Mouse (Mus musculus): ENCODE measurements around the gene Eme1. TPM values are rescaled to one million over a fixed set of nuclear protein-coding genes. Genes with fewer than 3 reads are reported as not detected.

The Eme1 gene
- polyA plus RNA-seq, 1 experiment from 2014 or later, result 3.5 TPM

DNA sequence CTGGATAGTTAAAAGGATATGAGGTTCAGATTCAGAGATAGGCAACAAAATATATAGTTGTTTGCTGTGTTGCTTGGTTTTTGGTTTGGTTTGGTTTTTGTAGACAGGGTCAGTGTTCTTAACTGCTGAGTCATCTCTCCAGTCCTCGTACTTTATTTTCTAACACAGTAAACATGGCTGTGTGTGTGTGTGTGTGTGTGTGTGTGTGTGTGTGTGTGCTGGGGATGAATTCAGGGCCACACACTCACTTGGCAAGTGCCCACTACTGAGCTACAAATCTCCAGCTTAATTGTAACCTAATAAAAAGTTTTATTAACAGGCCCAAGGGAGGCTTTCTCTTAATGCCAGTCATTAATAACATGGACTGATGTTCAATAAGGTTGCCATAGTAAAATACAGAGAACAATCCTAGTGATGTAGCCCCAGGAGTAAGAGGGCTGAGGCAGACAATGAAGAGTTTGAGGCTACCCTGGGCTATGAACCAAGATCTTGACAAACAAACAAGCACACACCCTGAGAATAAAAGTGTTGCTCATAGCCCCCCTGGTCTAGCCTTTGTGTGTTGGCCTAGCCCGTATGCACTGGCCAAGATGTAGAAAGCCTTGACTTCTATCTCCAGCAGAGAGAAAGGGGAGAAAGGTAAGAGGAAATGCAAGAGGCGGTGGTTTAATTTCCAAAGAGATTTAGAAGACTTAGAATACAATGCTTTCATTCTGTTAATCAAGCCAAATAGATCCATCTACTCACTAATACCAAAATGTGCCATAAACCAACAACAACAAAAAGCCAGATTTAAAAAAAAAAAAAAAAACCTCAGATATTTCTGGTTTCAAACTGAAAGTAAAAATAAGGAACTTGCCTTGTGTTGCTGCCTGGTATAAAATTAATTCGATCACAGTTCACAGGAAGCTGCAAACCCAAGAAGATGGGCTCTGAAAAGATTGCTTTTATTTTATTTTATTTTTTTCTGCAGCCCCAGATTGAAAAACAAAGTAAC, 42.7 kb downstream of the Eme1 start:
- WGBS, result 58% methylated on average over 4 of the region's 4 CpGs
- ATAC-seq, result peak; percentile 85
- H3K4me3 ChIP-seq (ENCODE audit: low read length), result no peak overlapping the region

DNA sequence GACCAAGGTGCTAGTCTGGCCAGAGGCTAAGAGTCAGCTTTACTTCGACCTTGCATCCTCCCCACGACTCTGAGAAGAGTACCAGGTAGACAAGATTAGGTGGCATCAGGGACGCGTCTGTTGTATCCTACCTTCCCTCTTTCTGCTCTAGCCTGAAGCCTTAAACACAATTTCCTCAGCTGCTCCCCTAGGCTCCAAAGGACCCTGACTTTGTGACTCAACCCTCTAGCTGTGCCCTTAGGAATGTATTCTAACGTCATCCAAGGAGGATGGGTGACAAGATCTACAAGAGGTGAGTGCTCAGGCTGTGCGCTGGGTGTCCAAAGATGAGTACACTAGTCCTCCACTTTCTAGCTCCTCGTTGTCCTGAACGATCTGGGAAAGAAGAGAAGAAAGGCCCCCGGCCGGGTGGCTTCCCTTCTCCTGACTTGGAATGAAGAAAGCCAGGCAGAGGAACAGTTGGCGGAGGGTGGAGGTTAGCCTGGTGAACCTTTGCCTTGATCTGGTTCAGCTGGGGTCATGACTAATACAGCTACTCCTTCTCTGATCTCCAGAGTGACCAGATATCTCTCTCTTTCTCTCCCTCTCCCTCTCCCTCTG, 51.3 kb downstream of the Eme1 start:
- no peak overlapping the region for H3K9ac ChIP-seq (ENCODE audit: low read depth, low read length)
- WGBS, result 65% methylated on average over 11 of the region's 11 CpGs
- ATAC-seq, result no peak
- no peaks in the 10 kb centered on the region for H3K27me3 ChIP-seq (replicated peaks; ENCODE audit: control insufficient read depth, insufficient read depth, low read length)
- peak overlapping the region; percentile 80; the same call in 1 of the 2 replicates for H3K4me2 ChIP-seq (ENCODE audit: low read length)
- no peak overlapping the region for H3K27ac ChIP-seq (ENCODE audit: low read depth, low read length)
- no peak overlapping the region for H3K4me3 ChIP-seq (ENCODE audit: low read length)
- no peaks in the 10 kb centered on the region; the same call in 1 of the 2 replicates for H3K4me1 ChIP-seq (ENCODE audit: control insufficient read depth, insufficient read depth, low read depth, low read length)
- H3K36me3 ChIP-seq (ENCODE audit: control insufficient read depth, insufficient read depth, low read length), result no peaks in the 10 kb centered on the region
- no peaks in the 10 kb centered on the region for H3K9me3 ChIP-seq (ENCODE audit: control insufficient read depth, low read length)

More for the DNA sequence above, 42.7 kb downstream of the Eme1 start:
- Histone ChIP-seq H3K27me3 (replicated peaks; ENCODE audit: control insufficient read depth, insufficient read depth, low read length) (no peaks in the 10 kb centered on the region), H3K4me1 (ENCODE audit: control insufficient read depth, insufficient read depth, low read depth, low read length) (no peaks in the 10 kb centered on the region), H3K9ac (ENCODE audit: low read depth, low read length) (no peak overlapping the region), H3K27ac (ENCODE audit: low read depth, low read length) (no peak overlapping the region), H3K9me3 (ENCODE audit: control insufficient read depth, low read length) (no peaks in the 10 kb centered on the region), H3K36me3 (ENCODE audit: control insufficient read depth, insufficient read depth, low read length) (no peaks in the 10 kb centered on the region), H3K4me2 (ENCODE audit: low read length) (no peak overlapping the region)

DNA sequence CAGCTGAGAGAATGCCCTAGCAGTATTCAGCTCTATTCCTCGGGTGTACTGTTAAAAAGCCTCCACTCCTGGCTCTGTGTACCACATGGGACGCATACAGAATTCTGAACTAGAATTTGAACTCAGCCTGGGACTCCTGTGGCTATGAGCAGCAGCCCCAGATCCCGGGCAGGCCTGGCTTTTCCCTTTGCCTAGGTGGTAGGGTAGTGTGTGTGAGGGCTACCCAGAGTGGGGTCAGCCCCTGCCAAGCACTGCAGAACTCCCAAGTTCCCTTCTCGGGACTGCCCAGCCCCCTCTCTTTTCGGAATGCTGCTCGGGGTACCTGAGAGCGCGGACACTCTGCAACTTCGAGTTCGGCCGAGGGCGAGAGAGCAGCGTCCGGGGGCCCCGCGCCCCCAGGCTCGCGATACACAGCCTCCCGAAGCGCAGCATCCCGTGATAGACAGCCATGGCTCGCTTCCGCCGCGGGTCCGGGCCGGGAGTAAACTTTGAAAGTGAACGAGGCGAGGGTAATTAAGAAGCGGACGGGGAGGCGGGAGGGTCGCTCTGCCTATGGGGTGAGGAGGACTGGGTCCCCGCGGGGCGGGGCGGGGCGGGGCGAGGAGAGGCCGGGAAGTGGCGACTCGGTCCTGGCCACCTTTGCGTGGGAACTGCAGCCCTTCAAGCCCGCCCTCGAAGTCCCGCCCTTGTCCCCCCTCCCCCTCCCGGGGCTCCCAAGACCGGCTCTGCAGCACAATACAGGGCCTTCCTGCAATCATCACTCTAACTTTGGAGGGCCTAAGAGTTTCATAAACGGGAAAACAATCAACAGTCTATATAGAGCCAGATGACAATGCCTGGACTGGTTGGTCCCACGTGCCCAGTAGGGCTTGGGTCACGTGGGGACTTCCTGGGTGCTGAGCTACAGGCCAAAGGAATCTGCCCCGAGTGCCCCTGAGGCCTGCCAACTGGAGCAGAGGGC, 52.2 kb downstream of the Eme1 start, which contains the start of gene Acsf2:
TSS of gene Acsf2 (minus strand) at position 551 of the 961 bp plus-strand sequence.
- Histone ChIP-seq H3K9ac (ENCODE audit: low read depth, low read length) (peak within 1 kb of the TSS; percentile 8), H3K36me3 (ENCODE audit: control insufficient read depth, insufficient read depth, low read length) (no peaks in the 10 kb centered on the region), H3K4me3 (ENCODE audit: low read length) (peak within 1 kb of the TSS; percentile 41), H3K9me3 (ENCODE audit: control insufficient read depth, low read length) (no peaks in the 10 kb centered on the region), H3K27me3 (replicated peaks; ENCODE audit: control insufficient read depth, insufficient read depth, low read length) (no peaks in the 10 kb centered on the region), H3K27ac (ENCODE audit: low read depth, low read length) (no peak within 1 kb of the TSS), H3K4me1 (ENCODE audit: control insufficient read depth, insufficient read depth, low read depth, low read length) (no peaks in the 10 kb centered on the region; the same call in 1 of the 2 replicates), H3K4me2 (ENCODE audit: low read length) (peak within 1 kb of the TSS; percentile 80)
- peak; percentile 88 for ATAC-seq
- WGBS, result 3% methylated on average over 50 of the region's 52 CpGs

GRCm38 (mm10) chr11:94600447-94600846, 53.3 kb downstream of the Eme1 start:
- no peak for ATAC-seq
- Histone ChIP-seq H3K27ac (ENCODE audit: low read depth, low read length) (no peak overlapping the region), H3K9me3 (ENCODE audit: control insufficient read depth, low read length) (no peaks in the 10 kb centered on the region), H3K4me1 (ENCODE audit: control insufficient read depth, insufficient read depth, low read depth, low read length) (no peaks in the 10 kb centered on the region; the same call in 1 of the 2 replicates), H3K27me3 (replicated peaks; ENCODE audit: control insufficient read depth, insufficient read depth, low read length) (no peaks in the 10 kb centered on the region), H3K9ac (ENCODE audit: low read depth, low read length) (no peak overlapping the region), H3K36me3 (ENCODE audit: control insufficient read depth, insufficient read depth, low read length) (no peaks in the 10 kb centered on the region), H3K4me3 (ENCODE audit: low read length) (no peak overlapping the region), H3K4me2 (ENCODE audit: low read length) (no peak overlapping the region; the same call in 1 of the 2 replicates)
- 89% methylated on average over 7 of the region's 7 CpGs for WGBS

- Histone ChIP-seq H3K4me3 (ENCODE audit: low read length) (no peak overlapping the region), H3K36me3 (ENCODE audit: control insufficient read depth, insufficient read depth, low read length) (no peaks in the 10 kb centered on the region), H3K27ac (ENCODE audit: low read depth, low read length) (no peak overlapping the region), H3K4me1 (ENCODE audit: control insufficient read depth, insufficient read depth, low read depth, low read length) (no peaks in the 10 kb centered on the region; the same call in 1 of the 2 replicates), H3K27me3 (replicated peaks; ENCODE audit: control insufficient read depth, insufficient read depth, low read length) (no peaks in the 10 kb centered on the region), H3K4me2 (ENCODE audit: low read length) (no peak overlapping the region), H3K9me3 (ENCODE audit: control insufficient read depth, low read length) (no peaks in the 10 kb centered on the region), H3K9ac (ENCODE audit: low read depth, low read length) (no peak overlapping the region)
- 86% methylated on average over 6 of the region's 6 CpGs for WGBS
- no peak for ATAC-seq
Observed at GRCm38 (mm10) chr11:94598437-94599120, 55.2 kb downstream of the Eme1 start.

DNA sequence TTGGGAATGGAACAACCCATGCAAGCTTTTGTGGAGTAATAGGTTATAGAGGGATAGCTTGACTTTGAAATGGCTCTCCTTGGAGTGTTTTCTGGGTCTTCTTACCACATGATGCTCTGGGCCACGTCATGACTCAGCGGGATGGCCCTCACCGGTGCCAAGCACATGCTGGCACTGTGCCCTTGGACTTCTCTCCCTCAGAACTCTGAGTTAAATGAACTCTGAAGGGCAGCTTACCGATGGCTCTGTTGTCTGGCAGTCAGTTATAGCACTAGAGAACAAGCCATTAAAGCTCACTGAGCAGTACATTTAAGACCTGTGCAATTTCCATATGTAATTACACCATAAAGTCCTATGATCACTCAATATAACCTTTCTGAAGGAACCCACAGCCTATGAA, 56.4 kb downstream of the Eme1 start:
- no peak overlapping the region for H3K27ac ChIP-seq (ENCODE audit: low read depth, low read length)
- WGBS, result 71% methylated on average over 4 of the region's 4 CpGs
- H3K36me3 ChIP-seq (ENCODE audit: control insufficient read depth, insufficient read depth, low read length), result no peaks in the 10 kb centered on the region
- H3K4me2 ChIP-seq (ENCODE audit: low read length), result no peak overlapping the region
- no peaks in the 10 kb centered on the region; the same call in 1 of the 2 replicates for H3K4me1 ChIP-seq (ENCODE audit: control insufficient read depth, insufficient read depth, low read depth, low read length)
- H3K27me3 ChIP-seq (replicated peaks; ENCODE audit: control insufficient read depth, insufficient read depth, low read length), result no peaks in the 10 kb centered on the region
- no peak overlapping the region for H3K4me3 ChIP-seq (ENCODE audit: low read length)
- no peaks in the 10 kb centered on the region for H3K9me3 ChIP-seq (ENCODE audit: control insufficient read depth, low read length)
- H3K9ac ChIP-seq (ENCODE audit: low read depth, low read length), result no peak overlapping the region
- no peak for ATAC-seq

DNA sequence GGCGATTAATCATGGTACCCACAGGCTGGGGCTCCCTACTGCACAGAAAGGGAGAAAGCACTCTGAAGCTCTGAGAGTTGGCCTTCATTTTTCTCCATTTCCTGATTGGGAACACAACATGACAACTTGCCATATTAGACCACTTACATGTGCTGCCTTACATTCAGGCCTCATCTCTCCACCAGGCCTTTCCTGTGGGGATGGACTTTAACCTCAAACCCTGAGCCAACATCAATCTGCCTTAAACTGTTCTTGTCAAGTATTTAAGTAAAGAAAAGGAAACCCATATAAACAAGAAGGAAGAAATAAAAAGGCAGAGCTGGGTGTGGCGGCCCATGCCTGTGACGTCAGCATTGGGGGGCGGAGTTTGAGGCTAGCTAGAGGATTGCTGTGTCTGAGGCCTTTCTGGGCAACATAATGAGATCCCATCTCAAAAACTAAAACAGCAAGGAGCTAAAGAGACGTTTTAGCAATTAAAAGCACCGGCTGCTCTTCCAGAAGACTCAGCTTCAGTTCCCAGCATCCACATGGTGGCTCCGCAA, 57.4 kb downstream of the Eme1 start:
- no peaks in the 10 kb centered on the region for H3K27me3 ChIP-seq (replicated peaks; ENCODE audit: control insufficient read depth, insufficient read depth, low read length)
- H3K36me3 ChIP-seq (ENCODE audit: control insufficient read depth, insufficient read depth, low read length), result no peaks in the 10 kb centered on the region
- no peak overlapping the region for H3K4me2 ChIP-seq (ENCODE audit: low read length)
- no peak overlapping the region for H3K27ac ChIP-seq (ENCODE audit: low read depth, low read length)
- H3K9me3 ChIP-seq (ENCODE audit: control insufficient read depth, low read length), result no peaks in the 10 kb centered on the region
- H3K9ac ChIP-seq (ENCODE audit: low read depth, low read length), result no peak overlapping the region
- ATAC-seq, result no peak
- no peaks in the 10 kb centered on the region for H3K4me1 ChIP-seq (ENCODE audit: control insufficient read depth, insufficient read depth, low read depth, low read length)
- H3K4me3 ChIP-seq (ENCODE audit: low read length), result no peak overlapping the region
- WGBS, result 75% methylated on average over 7 of the region's 7 CpGs
